In the genomic region with DNA sequence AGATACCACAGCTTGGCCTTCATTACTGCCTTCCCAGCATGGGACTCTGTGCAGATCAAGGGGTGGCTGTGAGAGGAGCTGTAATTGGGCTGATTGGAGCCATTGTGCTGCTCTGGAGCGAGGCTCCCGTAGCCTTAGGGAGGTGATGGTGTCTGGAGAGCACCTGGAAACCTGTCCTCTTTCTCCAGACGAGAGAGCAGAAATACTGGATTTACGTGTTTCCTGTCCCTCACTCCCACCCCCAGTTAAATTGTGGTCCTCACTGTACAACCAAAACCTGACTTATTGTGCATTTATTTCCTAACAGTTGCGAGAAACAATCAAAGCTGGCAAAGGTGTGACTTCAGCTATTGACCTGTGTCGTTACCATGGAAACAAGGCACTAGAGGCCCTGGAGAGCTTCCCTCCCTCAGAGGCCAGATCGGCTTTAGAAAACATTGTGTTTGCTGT, we compare ENCODE assay signal across 9 mouse cellular contexts. TPM values are rescaled to one million over a fixed set of nuclear protein-coding genes. Genes with fewer than 3 reads are reported as not detected.
A peak's percentile ranks its signal among the peaks of the same experiment; 100 is the strongest.
DNase-seq lines count a peak whose midpoint lies in the region; ATAC-seq and TF ChIP-seq lines count a peak whose summit lies in the region.
"Had no signal": no experiment of that assay in that cellular context is flagged by ENCODE, and none has a peak within 500 bp of the region (broad histone marks: within the 10 kb centered on the region; RNA-seq: fewer than 3 reads in every experiment).

No protein-coding gene starts in this region.

- no peak overlapping the region for H3K9ac ChIP-seq in liver, adult 2 months (ENCODE audit: low read depth, low read length)
- no peak overlapping the region for H3K9ac ChIP-seq in liver, embryonic 12.5 days
- H3K9ac ChIP-seq in forebrain, embryonic 16.5 days (replicated peaks; ENCODE audit: low read depth, low read length), result 0 out of 2 replicates have a peak overlapping the region, but pooled peaks have one; percentile 11
- H3K9ac ChIP-seq in lung, embryonic 16.5 days (ENCODE audit: low read length), result no peak overlapping the region

- ATAC-seq in liver, embryonic 12.5 days, result no peak
- ATAC-seq in forebrain, embryonic 16.5 days, result peak; percentile 62
- peak; percentile 28; the same call in 1 of the 2 replicates for ATAC-seq in lung, embryonic 16.5 days (ENCODE audit: low read depth)
- no peak for ATAC-seq in granulocyte monocyte progenitor cell, adult 5-6 weeks (replicated peaks; ENCODE audit: poor library complexity, severe bottlenecking)

- no peak overlapping the region for H3K4me3 ChIP-seq in liver, adult 2 months (ENCODE audit: insufficient read depth, low read depth, low read length)
- H3K4me3 ChIP-seq in liver, embryonic 12.5 days, result no peak overlapping the region
- H3K4me3 ChIP-seq in forebrain, embryonic 16.5 days (replicated peaks; ENCODE audit: low read length), result no peak overlapping the region
- H3K4me3 ChIP-seq in lung, embryonic 16.5 days (ENCODE audit: low read length), result no peak overlapping the region

- H3K27ac ChIP-seq in liver, adult 2 months (replicated peaks; ENCODE audit: insufficient read depth, low read depth, low read length), result no peak overlapping the region
- H3K27ac ChIP-seq in liver, embryonic 12.5 days, result no peak overlapping the region
- peak overlapping the region; percentile 59 for H3K27ac ChIP-seq in forebrain, embryonic 16.5 days (ENCODE audit: low read length)
- H3K27ac ChIP-seq in lung, embryonic 16.5 days (ENCODE audit: low read length), result no peak overlapping the region

- TF ChIP-seq CTCF in liver, adult 2 months (IDR thresholded peaks at IDR 0.05; ENCODE audit: low read depth, low read length), result no peak

- H3K4me1 ChIP-seq in liver, adult 2 months (ENCODE audit: control insufficient read depth, insufficient read depth, low read length), result peaks cover 9% of the 10 kb centered on the region
- H3K4me1 ChIP-seq in liver, embryonic 12.5 days, result peaks cover 4% of the 10 kb centered on the region; the same call in 1 of the 2 replicates
- peaks cover 10% of the 10 kb centered on the region for H3K4me1 ChIP-seq in forebrain, embryonic 16.5 days (replicated peaks; ENCODE audit: control insufficient read depth, insufficient read depth, low read length)
- H3K4me1 ChIP-seq in lung, embryonic 16.5 days (replicated peaks; ENCODE audit: control insufficient read depth, insufficient read depth, low read length), result peaks cover 2% of the 10 kb centered on the region; the same call in 1 of the 2 replicates

- no peak overlapping the region for H3K4me2 ChIP-seq in liver, embryonic 12.5 days
- H3K4me2 ChIP-seq in forebrain, embryonic 16.5 days (ENCODE audit: low read length), result no peak overlapping the region
- no peak overlapping the region for H3K4me2 ChIP-seq in lung, embryonic 16.5 days (ENCODE audit: low read depth, low read length)

- peak; percentile 73 for DNase-seq in liver, adult 2 months (ENCODE audit: extremely low read depth, low read depth, low spot score)
- DNase-seq in retina, embryonic 14.5 days (ENCODE audit: low spot score), result peak; percentile 76
- DNase-seq in adrenal gland, postnatal 14 days, result no peak
- DNase-seq in layer of hippocampus, adult 8-10 months (ENCODE audit: low spot score in 2 of 2), result no peak
- DNase-seq: cerebellum, adult 18-20 months had no signal

- no peaks in the 10 kb centered on the region for H3K9me3 ChIP-seq in liver, embryonic 12.5 days (replicated peaks)
- H3K9me3 ChIP-seq in forebrain, embryonic 16.5 days (ENCODE audit: control insufficient read depth, low read length), result no peaks in the 10 kb centered on the region; the same call in 1 of the 2 replicates
- no peaks in the 10 kb centered on the region for H3K9me3 ChIP-seq in lung, embryonic 16.5 days (ENCODE audit: control insufficient read depth, low read length)

- no peak for TF ChIP-seq POLR2A in liver, adult 2 months (IDR thresholded peaks at IDR 0.05; ENCODE audit: extremely low read depth, insufficient read depth, low read length)

- H3K79me2 ChIP-seq in liver, adult 2 months (ENCODE audit: control insufficient read depth, insufficient read depth, low read length), result no peaks in the 10 kb centered on the region

- 47% methylated on average over 7 of the region's 7 CpGs for whole genome bisulfite sequencing in liver, adult 2 months
- 54% methylated on average over 7 of the region's 7 CpGs for WGBS in liver, embryonic 12.5 days (ENCODE audit: insufficient replicate concordance)
- WGBS in forebrain, embryonic 16.5 days, result 3% methylated on average over 7 of the region's 7 CpGs
- WGBS in lung, embryonic 16.5 days, result 29% methylated on average over 7 of the region's 7 CpGs

- no peaks in the 10 kb centered on the region for H3K36me3 ChIP-seq in liver, adult 2 months (ENCODE audit: control insufficient read depth, insufficient read depth, low read length)
- no peaks in the 10 kb centered on the region for H3K36me3 ChIP-seq in liver, embryonic 12.5 days
- no peaks in the 10 kb centered on the region for H3K36me3 ChIP-seq in forebrain, embryonic 16.5 days (ENCODE audit: control insufficient read depth, insufficient read depth)
- no peaks in the 10 kb centered on the region for H3K36me3 ChIP-seq in lung, embryonic 16.5 days (ENCODE audit: control insufficient read depth, insufficient read depth, low read length)

- no peaks in the 10 kb centered on the region for H3K27me3 ChIP-seq in liver, adult 2 months (ENCODE audit: control insufficient read depth, insufficient read depth, low read length)
- H3K27me3 ChIP-seq in liver, embryonic 12.5 days (replicated peaks), result no peaks in the 10 kb centered on the region
- H3K27me3 ChIP-seq in forebrain, embryonic 16.5 days (replicated peaks; ENCODE audit: control insufficient read depth, insufficient read depth, low read length), result no peaks in the 10 kb centered on the region
- no peaks in the 10 kb centered on the region for H3K27me3 ChIP-seq in lung, embryonic 16.5 days (ENCODE audit: control insufficient read depth, insufficient read depth, low read depth, low read length)

RNA-seq across cellular contexts. Expression of a gene that starts 39.1 kb away (rescaled TPM):
- total RNA-seq in liver, adult 2 months (2014; rRNA removed), result 1.3 and 1.5 TPM in 2 replicates
- 1.8 and 2.1 TPM in 2 replicates for polyA plus RNA-seq in liver, adult 2 months (2012; rRNA removed)
- 3.0 and 4.2 TPM in 2 replicates for polyA plus RNA-seq in liver, embryonic 12.5 days (2016; fragmentation: Nextera tagmentation; extraction: Ambion mirVana)
- polyA plus RNA-seq in forebrain, embryonic 16.5 days (2015; fragmentation: Nextera tagmentation; extraction: Ambion mirVana), result 3.9 and 4.5 TPM in 2 replicates
- polyA plus RNA-seq in lung, embryonic 16.5 days (2015; fragmentation: Nextera tagmentation; extraction: Ambion mirVana), result 1.7 and 2.3 TPM in 2 replicates
- 7.0 and 7.2 TPM in 2 replicates for total RNA-seq in adrenal gland, postnatal 14 days (2021)
- 1 to 10 TPM; 4.6 to 7.2 (median 6.1) TPM for total RNA-seq in layer of hippocampus, adult 8-10 months (2022)
- 6.5 and 13.7 TPM in 2 replicates for total RNA-seq in granulocyte monocyte progenitor cell, adult 5-6 weeks (2014; fragmentation: Nextera tagmentation)
- 3.8 and 5.2 TPM in 2 replicates for total RNA-seq in granulocyte monocyte progenitor cell, adult 5-6 weeks (2017)

Comparison
In these comparisons a context has a peak if more than half of its experiments do, and no peak if none do; other contexts are left out.
1. DNase-seq: peak in liver, adult 2 months (single experiment) and retina, embryonic 14.5 days (single experiment); none in adrenal gland, postnatal 14 days (single experiment) and layer of hippocampus, adult 8-10 months (0 of 2).
2. ATAC-seq: peak in forebrain, embryonic 16.5 days (single experiment) and lung, embryonic 16.5 days (single experiment); none in liver, embryonic 12.5 days (single experiment) and granulocyte monocyte progenitor cell, adult 5-6 weeks (single experiment).